Mouse (Mus musculus): ENCODE measurements at regions not wholly inside any gene's neighbourhood (a gene's known extent, or its start where the extent isn't known, plus 50 kb on each side); places are given as distances from the start of the nearest gene placed in this dataset.
A peak's percentile ranks its signal among the peaks of the same experiment; 100 is the strongest.

GRCm38 (mm10) chr17:84009966-84010365 lies 162.2 kb upstream of the Haao start:
- no peaks in the 10 kb centered on the region for H3K27me3 ChIP-seq (replicated peaks; ENCODE audit: control insufficient read depth, insufficient read depth, low read length)
- no peak overlapping the region for H3K4me3 ChIP-seq (ENCODE audit: low read length)
- H3K9ac ChIP-seq (ENCODE audit: low read depth, low read length), result no peak overlapping the region
- no peaks in the 10 kb centered on the region for H3K9me3 ChIP-seq (ENCODE audit: control insufficient read depth, low read length)
- no peaks in the 10 kb centered on the region; the same call in 1 of the 2 replicates for H3K4me1 ChIP-seq (ENCODE audit: control insufficient read depth, insufficient read depth, low read depth, low read length)
- no peak overlapping the region; the same call in 1 of the 2 replicates for H3K27ac ChIP-seq (ENCODE audit: low read depth, low read length)
- H3K4me2 ChIP-seq (ENCODE audit: low read length), result no peak overlapping the region
- H3K36me3 ChIP-seq (ENCODE audit: control insufficient read depth, insufficient read depth, low read length), result no peaks in the 10 kb centered on the region
- ATAC-seq, result 0 out of 2 replicates have a peak, but pooled peaks have one; percentile 24
- WGBS, result 89% methylated on average over 7 of the region's 7 CpGs

GRCm38 (mm10) chr17:84009194-84009593 lies 161.4 kb upstream of the Haao start:
- H3K36me3 ChIP-seq (ENCODE audit: control insufficient read depth, insufficient read depth, low read length), result no peaks in the 10 kb centered on the region
- H3K27ac ChIP-seq (ENCODE audit: low read depth, low read length), result peak overlapping the region; percentile 69
- H3K4me2 ChIP-seq (ENCODE audit: low read length), result no peak overlapping the region
- WGBS, result 47% methylated on average over 8 of the region's 8 CpGs
- no peak overlapping the region for H3K9ac ChIP-seq (ENCODE audit: low read depth, low read length)
- ATAC-seq, result peak; percentile 93
- H3K4me3 ChIP-seq (ENCODE audit: low read length), result no peak overlapping the region
- H3K4me1 ChIP-seq (ENCODE audit: control insufficient read depth, insufficient read depth, low read depth, low read length), result peaks cover 1% of the 10 kb centered on the region; the same call in 1 of the 2 replicates
- no peaks in the 10 kb centered on the region for H3K27me3 ChIP-seq (replicated peaks; ENCODE audit: control insufficient read depth, insufficient read depth, low read length)
- H3K9me3 ChIP-seq (ENCODE audit: control insufficient read depth, low read length), result no peaks in the 10 kb centered on the region

GRCm38 (mm10) chr17:84008682-84009052 lies 160.9 kb upstream of the Haao start:
- H3K36me3 ChIP-seq (ENCODE audit: control insufficient read depth, insufficient read depth, low read length), result no peaks in the 10 kb centered on the region
- ATAC-seq, result 0 out of 2 replicates have a peak, but pooled peaks have one; percentile 12
- H3K9ac ChIP-seq (ENCODE audit: low read depth, low read length), result no peak overlapping the region
- H3K27ac ChIP-seq (ENCODE audit: low read depth, low read length), result no peak overlapping the region
- no peak overlapping the region for H3K4me2 ChIP-seq (ENCODE audit: low read length)
- no peaks in the 10 kb centered on the region for H3K27me3 ChIP-seq (replicated peaks; ENCODE audit: control insufficient read depth, insufficient read depth, low read length)
- H3K4me3 ChIP-seq (ENCODE audit: low read length), result no peak overlapping the region
- peaks cover 5% of the 10 kb centered on the region; the same call in 1 of the 2 replicates for H3K4me1 ChIP-seq (ENCODE audit: control insufficient read depth, insufficient read depth, low read depth, low read length)
- whole genome bisulfite sequencing, result 54% methylated on average over 7 of the region's 7 CpGs
- H3K9me3 ChIP-seq (ENCODE audit: control insufficient read depth, low read length), result no peaks in the 10 kb centered on the region

GRCm38 (mm10) chr17:84008035-84008681 lies 160.4 kb upstream of the Haao start:
- 91% methylated on average over 12 of the region's 12 CpGs for WGBS
- peaks cover 5% of the 10 kb centered on the region; the same call in 1 of the 2 replicates for H3K4me1 ChIP-seq (ENCODE audit: control insufficient read depth, insufficient read depth, low read depth, low read length)
- no peak overlapping the region for H3K27ac ChIP-seq (ENCODE audit: low read depth, low read length)
- no peaks in the 10 kb centered on the region for H3K9me3 ChIP-seq (ENCODE audit: control insufficient read depth, low read length)
- no peak for ATAC-seq
- H3K27me3 ChIP-seq (replicated peaks; ENCODE audit: control insufficient read depth, insufficient read depth, low read length), result no peaks in the 10 kb centered on the region
- no peak overlapping the region for H3K4me3 ChIP-seq (ENCODE audit: low read length)
- no peak overlapping the region for H3K4me2 ChIP-seq (ENCODE audit: low read length)
- no peak overlapping the region for H3K9ac ChIP-seq (ENCODE audit: low read depth, low read length)
- no peaks in the 10 kb centered on the region for H3K36me3 ChIP-seq (ENCODE audit: control insufficient read depth, insufficient read depth, low read length)

- Histone ChIP-seq H3K27me3 (replicated peaks; ENCODE audit: control insufficient read depth, insufficient read depth, low read length) (no peaks in the 10 kb centered on the region), H3K27ac (ENCODE audit: low read depth, low read length) (no peak overlapping the region), H3K9me3 (ENCODE audit: control insufficient read depth, low read length) (no peaks in the 10 kb centered on the region), H3K4me2 (ENCODE audit: low read length) (no peak overlapping the region), H3K4me1 (ENCODE audit: control insufficient read depth, insufficient read depth, low read depth, low read length) (peaks cover 5% of the 10 kb centered on the region; the same call in 1 of the 2 replicates), H3K9ac (ENCODE audit: low read depth, low read length) (no peak overlapping the region), H3K36me3 (ENCODE audit: control insufficient read depth, insufficient read depth, low read length) (no peaks in the 10 kb centered on the region), H3K4me3 (ENCODE audit: low read length) (no peak overlapping the region)
- ATAC-seq, result no peak
- WGBS, result 94% methylated on average over 9 of the region's 9 CpGs
Measured at GRCm38 (mm10) chr17:84006748-84007147, 159.0 kb upstream of the Haao start.

GRCm38 (mm10) chr17:84004237-84004636 lies 156.5 kb upstream of the Haao start:
- ATAC-seq, result no peak
- H3K27me3 ChIP-seq (replicated peaks; ENCODE audit: control insufficient read depth, insufficient read depth, low read length), result no peaks in the 10 kb centered on the region
- H3K4me3 ChIP-seq (ENCODE audit: low read length), result no peak overlapping the region
- peaks cover 5% of the 10 kb centered on the region; the same call in 1 of the 2 replicates for H3K4me1 ChIP-seq (ENCODE audit: control insufficient read depth, insufficient read depth, low read depth, low read length)
- H3K4me2 ChIP-seq (ENCODE audit: low read length), result no peak overlapping the region
- H3K27ac ChIP-seq (ENCODE audit: low read depth, low read length), result no peak overlapping the region
- no peaks in the 10 kb centered on the region for H3K9me3 ChIP-seq (ENCODE audit: control insufficient read depth, low read length)
- H3K36me3 ChIP-seq (ENCODE audit: control insufficient read depth, insufficient read depth, low read length), result no peaks in the 10 kb centered on the region
- 39% methylated on average over 6 of the region's 6 CpGs for WGBS
- H3K9ac ChIP-seq (ENCODE audit: low read depth, low read length), result no peak overlapping the region

GRCm38 (mm10) chr17:84003489-84004234 lies 155.9 kb upstream of the Haao start:
- WGBS, result 37% methylated on average over 9 of the region's 9 CpGs
- H3K4me1 ChIP-seq (ENCODE audit: control insufficient read depth, insufficient read depth, low read depth, low read length), result peaks cover 5% of the 10 kb centered on the region; the same call in 1 of the 2 replicates
- no peak overlapping the region for H3K4me2 ChIP-seq (ENCODE audit: low read length)
- H3K9me3 ChIP-seq (ENCODE audit: control insufficient read depth, low read length), result no peaks in the 10 kb centered on the region
- H3K27ac ChIP-seq (ENCODE audit: low read depth, low read length), result no peak overlapping the region
- H3K27me3 ChIP-seq (replicated peaks; ENCODE audit: control insufficient read depth, insufficient read depth, low read length), result no peaks in the 10 kb centered on the region
- no peak overlapping the region for H3K4me3 ChIP-seq (ENCODE audit: low read length)
- ATAC-seq, result no peak
- H3K36me3 ChIP-seq (ENCODE audit: control insufficient read depth, insufficient read depth, low read length), result no peaks in the 10 kb centered on the region
- no peak overlapping the region for H3K9ac ChIP-seq (ENCODE audit: low read depth, low read length)

GRCm38 (mm10) chr17:84002939-84003338 lies 155.2 kb upstream of the Haao start:
- Histone ChIP-seq H3K4me1 (ENCODE audit: control insufficient read depth, insufficient read depth, low read depth, low read length) (peaks cover 5% of the 10 kb centered on the region; the same call in 1 of the 2 replicates), H3K9ac (ENCODE audit: low read depth, low read length) (no peak overlapping the region), H3K27me3 (replicated peaks; ENCODE audit: control insufficient read depth, insufficient read depth, low read length) (no peaks in the 10 kb centered on the region), H3K27ac (ENCODE audit: low read depth, low read length) (no peak overlapping the region), H3K9me3 (ENCODE audit: control insufficient read depth, low read length) (no peaks in the 10 kb centered on the region), H3K4me2 (ENCODE audit: low read length) (no peak overlapping the region), H3K4me3 (ENCODE audit: low read length) (no peak overlapping the region), H3K36me3 (ENCODE audit: control insufficient read depth, insufficient read depth, low read length) (no peaks in the 10 kb centered on the region)
- 90% methylated on average over 6 of the region's 6 CpGs for WGBS
- ATAC-seq, result no peak

GRCm38 (mm10) chr17:84002327-84002726 lies 154.6 kb upstream of the Haao start:
- Histone ChIP-seq H3K27ac (ENCODE audit: low read depth, low read length) (no peak overlapping the region), H3K9me3 (ENCODE audit: control insufficient read depth, low read length) (no peaks in the 10 kb centered on the region), H3K4me2 (ENCODE audit: low read length) (no peak overlapping the region), H3K4me3 (ENCODE audit: low read length) (no peak overlapping the region), H3K27me3 (replicated peaks; ENCODE audit: control insufficient read depth, insufficient read depth, low read length) (no peaks in the 10 kb centered on the region), H3K36me3 (ENCODE audit: control insufficient read depth, insufficient read depth, low read length) (no peaks in the 10 kb centered on the region), H3K4me1 (ENCODE audit: control insufficient read depth, insufficient read depth, low read depth, low read length) (peaks cover 5% of the 10 kb centered on the region; the same call in 1 of the 2 replicates), H3K9ac (ENCODE audit: low read depth, low read length) (no peak overlapping the region)
- WGBS, result 98% methylated on average over 16 of the region's 16 CpGs
- no peak for ATAC-seq

All from hindbrain, embryonic 16.5 days (tissue).